Mouse (Mus musculus) thymus, adult 2 months (tissue): ENCODE results near the gene Gid4.

Experiments used
- CTCF ChIP-seq: fragments of 200-500 bp; IDR thresholded peaks from 2 replicates; pipeline ENCODE4 v1.5.1; 2012; ENCODE audit warnings: mild to moderate bottlenecking, control low read depth, low read length, moderate library complexity, borderline replicate concordance; ENCODE audit not compliant: control insufficient read depth, poor library complexity, insufficient read depth; ENCODE audit errors: extremely low read depth
- POLR2A ChIP-seq: fragments of 200-500 bp; IDR thresholded peaks from 2 replicates; pipeline ENCODE4 v1.6.1; 2012; ENCODE audit warnings: mild to moderate bottlenecking, low read length, control low read depth, moderate library complexity; ENCODE audit not compliant: control insufficient read depth, poor library complexity, insufficient read depth; ENCODE audit errors: extremely low read depth

DNA sequence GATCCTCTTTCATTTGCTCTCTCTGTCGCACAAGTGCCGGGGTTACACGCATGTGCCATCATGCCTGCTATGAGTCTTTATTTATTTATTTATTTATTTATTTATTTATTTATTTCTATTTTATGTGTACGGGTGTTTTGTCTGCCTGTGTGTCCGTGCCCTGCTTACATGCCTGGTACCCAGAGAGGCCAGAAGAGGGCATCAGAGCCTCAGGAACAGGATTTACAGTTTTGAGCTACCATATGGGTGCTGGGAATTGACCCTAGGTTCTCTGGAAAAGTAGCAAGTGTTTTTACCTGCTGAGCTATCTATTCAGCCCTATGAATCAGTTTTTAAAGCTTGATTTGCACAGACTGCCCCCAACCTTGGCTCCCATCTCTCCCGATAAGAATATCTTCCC, 33.4 kb upstream of the Gid4 start:
- TF ChIP-seq POLR2A (no peak), CTCF (no peak)
